Mouse (Mus musculus) adrenal gland, postnatal 25 days (tissue): ENCODE results near the gene Dact1. TPM values are rescaled to one million over a fixed set of nuclear protein-coding genes. Genes with fewer than 3 reads are reported as not detected.

Experiments
- DNase-seq: peaks from one replicate; pipeline ENCODE4 v3.0.0; 2021; ENCODE audit warnings: mixed read lengths
- long read RNA-seq: library from polyadenylated mRNA; stranded (forward); transcript quantifications from one replicate; pipeline ENCODE4 v2.0.0, GENCODE M21; 2021
- total RNA-seq: library from RNA; stranded (reverse); gene quantifications from 2 replicates; pipeline ENCODE4 v1.2.3, GENCODE M21; 2021

Dact1 gene
- 17.8 and 20.4 TPM in 2 replicates for total RNA-seq
- long read RNA-seq, transcript Dact1-201 (4 exons, 3,650 nt) = major isoform, 16 of 23 reads
- long read RNA-seq, partial matches to known transcripts = 5 of 23 reads
- long read RNA-seq, other reads (novel, unspliced or antisense) = 0 of 23 reads

DNA sequence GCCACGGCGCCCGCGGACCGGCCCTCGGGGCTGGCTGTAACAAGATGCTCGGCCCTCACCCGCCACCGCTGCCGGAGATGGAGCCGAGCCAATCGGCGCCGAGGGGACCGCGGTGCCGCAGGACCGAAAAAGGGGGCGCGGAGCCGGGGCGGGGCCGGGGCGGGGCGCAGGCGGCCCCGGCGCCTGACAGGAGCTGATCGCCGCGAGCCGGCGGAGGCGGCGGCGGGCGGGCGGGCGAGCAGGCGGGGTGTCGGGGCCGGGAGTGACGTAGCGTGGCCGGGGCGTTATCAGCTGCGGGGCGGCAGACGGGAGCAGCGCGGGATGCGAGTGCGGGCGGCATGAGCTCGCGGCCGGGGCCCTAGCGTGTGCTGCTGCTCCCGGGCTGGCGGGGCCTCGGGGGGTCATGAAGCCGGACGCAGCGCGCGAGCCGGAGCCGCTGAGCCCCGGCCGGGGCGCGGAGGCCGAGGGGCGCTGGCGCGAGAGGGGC lies at the start of gene Dact1:
Gene Dact1, plus strand, starts transcription at position 304 of the 487 bp plus-strand sequence.
- DNase-seq = peak; percentile 81

DNA sequence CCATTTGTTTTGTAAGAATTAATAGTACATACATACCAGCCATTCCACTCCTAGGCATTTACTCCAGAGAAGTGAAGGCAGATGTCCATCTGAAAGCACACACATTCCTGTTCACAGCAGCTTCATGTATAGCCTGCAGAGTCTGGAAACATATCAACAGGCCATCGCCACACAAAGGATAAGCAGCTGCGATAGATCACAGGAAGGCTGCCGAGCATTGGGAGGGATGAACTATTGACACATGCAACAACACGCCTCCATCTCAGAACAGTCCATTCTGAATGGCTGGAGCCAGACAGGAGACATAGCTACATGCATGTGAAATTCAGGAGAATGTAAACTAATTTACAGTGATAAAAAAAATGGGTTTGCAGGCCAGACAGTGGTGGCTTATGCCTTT lies 45.5 kb upstream of the Dact1 start:
- DNase-seq = no peak

DNA sequence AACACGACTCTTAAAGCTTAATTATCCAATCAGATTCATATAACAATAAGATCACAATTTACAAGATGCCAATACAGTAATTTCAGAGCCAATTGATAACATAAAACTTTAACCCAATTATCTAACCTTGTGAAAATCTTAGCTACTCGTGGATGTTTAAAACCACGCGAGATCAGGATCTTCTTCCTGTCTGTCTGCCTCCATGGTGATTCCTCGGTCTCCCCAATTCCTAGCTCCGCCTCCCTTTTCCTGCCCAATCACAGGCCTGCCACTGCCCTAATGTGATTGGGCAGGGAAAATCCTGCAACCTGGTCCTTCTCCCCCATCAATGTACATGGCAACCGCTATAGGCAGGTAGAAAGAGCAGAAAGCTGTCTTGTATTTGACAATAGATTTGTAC lies 40.3 kb upstream of the Dact1 start:
- DNase-seq = no peak

DNA sequence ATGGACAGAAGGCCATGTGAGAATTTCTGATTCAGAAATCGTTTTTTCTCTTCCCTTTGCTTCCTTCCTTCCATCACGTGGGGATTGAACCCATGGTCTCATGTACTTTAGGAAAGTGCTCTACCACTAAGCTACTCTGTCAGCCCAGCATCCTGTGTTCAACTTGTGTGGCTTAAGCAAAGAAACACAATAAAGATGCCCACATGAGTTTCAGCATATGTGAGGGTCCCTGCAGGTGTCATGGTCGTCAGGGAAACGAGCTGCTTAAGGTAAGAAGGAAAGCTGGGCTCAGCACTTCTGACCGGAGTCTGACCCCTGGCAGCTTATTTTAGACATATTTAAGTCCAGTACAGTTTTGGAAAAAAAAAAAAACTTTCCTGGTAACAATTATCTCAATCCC lies 38.6 kb upstream of the Dact1 start:
- no peak for DNase-seq

DNA sequence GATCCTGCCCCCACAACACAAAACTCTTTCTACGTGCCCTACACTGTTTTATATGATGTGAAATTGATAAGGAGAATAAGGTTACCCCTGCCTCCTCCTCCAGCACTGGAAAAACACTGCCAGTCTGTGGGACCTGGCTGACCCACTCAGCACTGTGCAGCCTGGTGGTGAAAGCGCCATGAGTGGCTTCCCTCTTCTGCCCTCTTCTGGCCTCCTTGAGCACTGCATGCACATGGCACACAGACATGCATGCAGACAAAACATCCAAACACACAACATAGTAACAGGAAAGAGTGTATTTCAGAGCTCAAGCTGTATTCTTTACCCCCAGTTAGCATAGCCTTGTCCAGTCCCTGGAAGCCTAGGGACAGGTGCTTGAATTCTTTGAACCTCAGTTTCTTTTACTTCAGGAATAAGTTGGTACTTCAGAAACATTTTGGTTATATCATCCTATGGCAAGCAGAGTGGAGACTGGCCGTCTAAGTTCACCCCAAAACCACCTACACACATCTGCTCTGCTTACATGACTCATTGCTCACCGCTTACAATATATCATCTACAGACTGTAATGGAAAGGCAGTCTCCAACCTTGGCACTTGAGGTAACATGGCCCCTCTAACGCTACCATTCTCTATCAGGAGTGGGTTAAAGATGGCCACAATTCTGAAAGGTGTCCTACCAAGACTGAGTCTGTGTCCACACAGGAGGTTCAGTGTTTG lies 35.0 kb upstream of the Dact1 start:
- no peak for DNase-seq

DNA sequence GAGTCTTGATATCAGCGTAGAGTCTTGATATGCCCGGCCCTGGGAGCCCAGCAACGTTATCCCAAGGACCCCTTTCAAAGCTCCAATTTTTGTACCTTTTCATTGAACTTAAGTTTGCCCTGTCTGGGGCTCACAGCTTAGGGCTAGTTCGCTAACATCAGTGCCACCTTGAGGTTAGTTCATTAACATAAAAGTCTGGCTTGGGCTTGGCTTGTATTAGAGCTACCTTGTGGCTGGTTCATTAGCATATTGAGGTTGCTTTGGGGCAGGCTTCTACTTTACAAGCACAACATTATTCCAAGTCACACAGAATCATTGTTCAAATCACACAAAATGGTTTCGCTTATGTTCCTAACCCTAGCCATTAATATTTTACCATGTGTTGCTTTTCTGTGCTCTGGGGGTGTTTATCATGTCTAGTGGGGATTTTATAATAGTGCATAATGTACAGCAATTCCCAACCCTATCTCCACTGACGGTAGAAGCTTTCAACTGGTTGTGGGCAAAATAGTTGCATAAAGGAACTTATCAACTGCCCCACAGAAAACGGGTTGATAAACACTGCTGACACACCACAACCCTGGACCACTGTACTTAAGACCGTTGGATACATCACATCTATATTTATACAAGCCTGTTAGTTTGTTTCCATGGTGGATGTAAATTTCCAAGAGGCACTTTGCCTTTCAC lies 33.6 kb upstream of the Dact1 start:
- DNase-seq = no peak

DNA sequence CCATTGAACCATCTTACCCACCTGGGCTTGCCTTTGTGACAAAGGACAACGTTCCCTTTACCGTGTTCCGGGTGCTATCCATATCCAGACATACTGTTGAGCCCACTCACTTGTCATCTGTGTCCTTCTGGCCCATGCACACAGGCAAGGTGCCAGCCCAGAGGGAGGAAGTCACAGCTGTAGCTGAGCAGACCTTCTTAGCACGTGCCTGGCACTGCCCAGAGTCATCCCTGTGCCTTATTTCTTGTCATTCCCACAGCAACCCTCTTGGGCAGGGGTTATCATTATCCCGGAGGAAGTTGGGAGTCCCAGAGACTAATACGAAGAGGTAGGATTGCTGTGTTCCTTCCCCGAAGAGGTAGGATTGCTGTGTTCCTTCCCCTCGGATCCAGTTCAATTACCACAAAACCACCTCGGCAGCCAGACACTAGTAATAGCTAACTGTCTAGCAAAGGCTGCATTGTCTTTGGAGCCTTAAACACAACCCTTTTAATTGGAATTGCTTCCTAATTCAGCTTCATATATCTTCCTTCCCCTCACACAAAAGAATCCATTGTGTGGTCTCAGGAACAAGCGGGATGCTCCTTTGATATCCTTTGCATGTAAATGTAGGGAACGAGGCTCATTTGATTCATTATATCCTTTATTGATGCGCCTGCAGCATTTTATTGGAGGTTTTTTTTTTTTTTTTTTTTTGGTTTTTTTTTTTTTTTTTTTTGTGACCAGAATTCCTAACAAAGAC lies 30.0 kb upstream of the Dact1 start:
- DNase-seq = no peak

DNA sequence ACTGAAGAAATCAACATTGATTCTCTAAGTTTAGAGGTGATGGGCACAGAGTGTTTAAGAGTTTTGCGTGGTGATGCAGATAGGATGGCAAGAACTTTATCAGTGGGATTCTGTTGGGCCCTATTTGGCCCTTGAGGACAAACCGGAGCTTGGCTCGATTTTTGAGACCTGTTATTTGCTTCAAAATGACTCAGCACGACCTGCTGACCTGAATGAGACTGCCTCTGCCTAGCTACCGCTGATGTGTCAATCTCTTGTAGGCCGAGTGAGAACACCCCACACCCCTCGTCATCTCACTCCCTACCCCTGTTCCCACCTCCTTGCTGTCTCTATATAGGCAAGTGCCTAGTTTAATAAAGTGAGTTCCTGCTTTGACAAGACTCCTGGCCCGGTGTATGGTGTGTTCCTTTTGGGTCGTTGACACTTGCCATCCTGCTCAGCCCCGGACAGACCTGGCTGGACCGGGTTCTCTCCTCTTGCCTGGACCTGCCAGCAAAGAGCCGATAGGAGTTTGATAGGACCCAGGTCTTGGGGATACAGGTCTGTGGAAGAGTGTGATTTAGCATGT lies 28.4 kb upstream of the Dact1 start:
- DNase-seq = no peak

DNA sequence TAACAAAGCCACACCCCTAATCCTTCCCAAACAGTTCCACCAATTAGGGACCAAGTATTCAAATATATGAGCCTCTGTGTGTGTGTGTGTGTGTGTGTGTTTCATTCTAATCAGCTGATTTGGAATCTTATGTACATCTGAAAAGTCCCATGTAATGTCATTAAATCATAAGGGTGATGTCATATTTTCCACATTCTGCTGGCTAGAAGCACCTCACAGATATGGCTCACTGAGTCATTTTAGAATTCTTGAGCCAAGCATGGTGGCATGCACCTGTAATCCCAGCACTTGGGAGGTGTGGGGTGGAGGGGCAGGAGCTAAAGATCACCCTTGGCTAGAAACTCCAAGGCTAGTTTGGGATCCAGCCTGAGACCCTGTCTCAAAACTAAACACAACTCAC lies 24.3 kb upstream of the Dact1 start:
- no peak for DNase-seq

DNA sequence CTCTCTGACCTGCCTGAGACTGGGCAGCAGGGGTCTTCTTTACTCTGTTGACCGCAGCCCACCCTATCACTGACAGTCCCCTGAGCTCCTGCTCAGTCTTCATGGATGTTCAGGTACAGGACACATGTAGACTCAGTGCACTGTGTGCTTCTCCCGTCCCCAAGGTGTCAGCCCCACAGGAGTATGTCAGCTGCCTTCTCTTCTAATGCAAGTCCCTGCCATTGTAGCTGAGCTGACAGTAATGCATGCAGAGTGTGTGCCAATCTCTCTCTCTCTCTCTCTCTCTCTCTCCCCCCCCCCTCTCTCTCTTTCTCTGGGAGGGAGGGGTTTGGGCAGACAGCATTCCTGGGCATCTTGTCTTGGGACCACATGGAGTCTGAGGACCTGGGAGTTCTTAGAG lies 19.2 kb upstream of the Dact1 start:
- no peak for DNase-seq

DNA sequence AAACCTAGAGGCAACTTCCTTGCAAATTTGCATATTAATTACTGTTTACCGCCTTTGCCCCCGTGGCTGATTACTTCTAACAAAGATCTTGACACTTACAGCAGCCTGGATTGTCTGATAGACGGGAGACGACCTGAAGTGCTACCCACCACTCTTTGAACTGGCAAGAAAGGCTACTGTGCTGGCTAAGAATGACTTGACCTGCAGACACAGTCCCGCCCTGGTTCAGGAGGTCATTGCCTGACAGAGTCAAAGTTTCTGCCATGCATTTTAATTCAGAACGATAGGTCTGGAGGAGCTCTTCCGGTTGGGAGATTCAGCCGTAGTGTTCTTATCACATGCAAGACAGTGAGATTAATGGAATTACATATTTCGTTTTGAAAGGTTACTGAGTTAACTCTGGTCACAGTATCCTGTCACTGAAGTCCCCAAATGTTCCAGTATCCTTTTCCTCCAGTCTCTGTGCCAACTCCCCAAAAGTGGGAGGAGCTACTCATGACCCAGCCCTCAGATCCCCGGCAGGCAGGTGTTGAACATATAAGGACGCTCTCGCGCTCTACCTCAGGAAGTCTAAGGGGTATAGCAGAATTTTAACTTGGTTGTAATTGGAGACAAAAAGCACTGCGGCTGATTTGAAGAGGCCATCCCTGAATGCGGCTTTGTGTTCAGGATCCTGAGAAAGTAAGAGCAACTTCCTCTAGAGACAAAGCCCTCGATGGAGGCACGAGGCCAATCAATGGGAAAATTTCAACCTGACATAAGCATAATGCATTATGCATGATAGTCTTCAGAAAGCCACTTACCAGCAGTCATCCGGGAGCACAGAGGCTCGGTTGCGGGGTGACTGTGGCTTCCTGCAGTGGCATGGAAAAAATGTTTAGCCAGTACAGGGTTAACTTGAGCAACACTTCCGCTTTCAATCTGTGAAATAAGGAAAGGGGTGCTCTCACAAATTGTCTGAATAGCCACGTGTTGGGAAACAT lies 15.4 kb upstream of the Dact1 start:
- no peak for DNase-seq

DNA sequence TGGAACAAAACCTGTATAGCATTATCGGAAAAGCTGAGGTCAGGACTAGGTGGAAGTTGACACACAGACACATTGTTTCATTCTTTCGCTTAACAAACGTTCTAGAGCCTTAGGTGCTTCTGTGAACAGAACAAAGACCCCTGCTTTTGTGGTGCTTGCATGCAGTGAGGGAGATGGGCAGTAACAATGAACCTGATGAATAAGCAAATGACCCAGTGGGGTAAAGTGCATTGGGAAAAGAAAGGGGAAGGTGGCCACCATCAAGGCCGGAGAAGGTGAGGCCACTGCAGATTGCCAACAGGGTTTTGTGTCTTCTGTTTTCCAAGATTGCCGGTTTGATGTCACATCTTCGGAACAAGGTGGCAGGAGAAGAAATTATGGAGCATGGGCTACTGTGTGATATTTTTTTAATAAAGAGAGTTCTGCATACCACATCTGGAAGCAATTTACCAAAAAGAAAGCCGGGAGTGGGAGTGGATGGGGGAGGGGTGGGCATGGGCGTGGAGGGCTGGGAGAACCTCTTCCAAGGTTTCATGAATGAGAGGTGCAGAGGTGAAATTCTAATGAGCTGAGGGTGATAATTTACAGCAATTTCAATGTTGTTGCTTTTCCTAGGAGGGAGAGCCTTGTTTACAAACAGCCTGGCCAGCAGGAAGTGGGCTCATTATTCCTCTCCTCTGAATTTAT lies 12.7 kb upstream of the Dact1 start:
- no peak for DNase-seq

DNA sequence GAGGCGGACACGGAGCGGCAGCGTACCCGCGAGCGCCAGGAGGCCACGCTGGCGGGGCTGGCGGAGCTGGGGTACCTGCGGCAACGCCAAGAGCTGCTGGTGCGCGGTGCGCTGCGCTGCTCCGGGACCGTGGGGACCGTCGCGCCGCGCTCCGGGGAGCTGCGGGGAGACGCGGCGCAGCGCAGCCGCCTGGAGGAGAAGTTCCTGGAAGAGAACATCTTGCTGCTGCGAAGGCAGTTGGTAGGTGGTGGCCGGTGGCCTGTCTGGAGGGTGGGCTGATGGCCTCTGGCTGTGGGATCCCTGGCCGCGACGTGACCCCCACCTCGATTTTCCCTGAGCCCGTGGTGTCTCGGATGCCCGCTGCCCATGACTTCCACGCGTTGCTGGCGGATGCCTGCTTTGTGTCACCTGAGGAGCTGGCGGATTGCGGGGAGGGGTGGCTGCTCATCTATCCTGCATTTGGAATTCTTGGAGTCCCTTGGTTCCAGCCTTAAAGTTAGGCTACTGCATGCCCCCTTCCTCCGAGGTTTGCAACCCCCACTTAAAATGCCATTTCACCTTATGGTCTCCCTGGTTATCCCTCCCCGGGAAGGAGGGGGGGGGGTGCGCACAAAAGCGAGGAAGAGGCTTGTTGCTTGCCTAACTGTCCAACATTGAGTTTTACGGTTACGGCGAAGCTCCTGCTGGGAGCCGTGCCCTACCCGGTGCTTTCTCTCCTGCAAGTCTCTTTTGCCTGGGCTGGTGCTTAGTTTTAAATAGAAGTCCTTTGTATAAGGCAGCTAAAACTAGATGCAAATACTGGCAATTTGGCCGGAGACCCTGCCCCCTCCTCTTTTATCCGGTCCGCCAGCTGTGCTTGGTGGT lies 616 bp downstream of the Dact1 start:
- DNase-seq = peak; percentile 31

DNA sequence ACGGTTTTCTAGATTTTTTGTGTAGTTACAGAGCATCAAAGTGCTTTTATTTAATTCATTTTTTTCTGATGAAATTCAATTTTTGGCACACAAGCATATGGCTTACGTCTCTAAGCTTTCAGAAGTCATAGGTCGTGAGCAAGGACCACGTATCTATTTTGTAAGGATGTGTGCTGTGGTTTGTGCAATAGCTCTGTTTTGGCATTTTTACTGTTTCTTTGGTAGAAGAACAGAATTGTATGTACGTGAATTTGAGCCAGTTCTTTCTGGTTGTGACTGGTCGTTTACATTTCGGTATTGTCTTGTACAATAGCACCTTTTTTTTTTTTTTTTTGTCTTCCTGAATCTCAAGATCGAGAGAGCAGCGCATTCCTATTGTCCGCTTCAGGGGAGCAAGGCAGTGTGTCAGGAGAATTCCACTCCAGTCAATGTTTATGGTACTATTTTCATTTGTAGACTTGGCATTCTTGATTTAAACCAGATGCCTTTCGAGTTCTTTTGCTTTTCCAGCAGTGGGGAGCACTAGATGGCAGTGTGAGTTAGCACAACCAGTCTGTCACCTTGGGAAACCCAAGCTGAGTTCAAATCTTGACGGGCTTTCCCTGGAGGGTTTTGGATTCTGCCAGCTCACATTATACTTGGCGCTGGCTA lies 1.7 kb downstream of the Dact1 start:
- peak; percentile 56 for DNase-seq

DNA sequence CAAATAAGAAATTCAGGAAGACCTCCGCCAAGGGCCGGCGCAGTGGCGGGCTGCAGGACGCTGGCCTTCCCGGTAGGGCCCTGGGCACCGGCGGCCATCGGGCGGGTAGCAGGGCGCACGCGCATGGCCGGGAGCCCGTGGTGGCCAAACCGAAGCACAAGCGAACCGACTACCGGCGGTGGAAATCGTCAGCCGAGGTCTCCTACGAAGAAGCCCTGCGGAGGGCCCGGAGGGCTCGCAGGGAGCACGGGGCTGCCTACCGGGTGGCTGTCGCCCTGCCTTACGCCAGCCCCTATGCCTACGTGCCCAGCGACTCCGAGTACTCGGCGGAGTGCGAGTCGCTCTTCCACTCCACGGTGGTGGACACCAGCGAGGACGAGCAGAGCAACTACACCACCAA lies 8.6 kb downstream of the Dact1 start:
- no peak for DNase-seq

DNA sequence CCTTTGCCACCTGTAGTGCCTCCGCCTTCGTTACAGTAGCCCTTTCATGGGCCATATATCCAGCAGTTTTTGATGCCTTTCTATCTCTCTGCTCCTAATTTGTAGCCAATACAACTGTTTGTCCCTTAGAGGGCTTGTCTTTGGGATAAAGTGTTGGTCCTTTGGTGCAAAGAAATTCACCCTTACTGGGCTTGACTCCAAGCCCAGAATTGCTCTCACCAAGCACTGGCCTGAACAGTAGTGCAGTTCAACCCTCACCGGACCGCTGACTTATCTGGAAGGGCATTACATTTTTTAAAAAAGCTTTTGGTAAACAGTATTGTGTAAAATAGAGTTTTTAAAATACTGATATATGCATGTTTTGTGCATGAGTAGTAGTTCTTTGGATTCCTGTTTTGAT lies 9.9 kb downstream of the Dact1 start:
- no peak for DNase-seq

DNA sequence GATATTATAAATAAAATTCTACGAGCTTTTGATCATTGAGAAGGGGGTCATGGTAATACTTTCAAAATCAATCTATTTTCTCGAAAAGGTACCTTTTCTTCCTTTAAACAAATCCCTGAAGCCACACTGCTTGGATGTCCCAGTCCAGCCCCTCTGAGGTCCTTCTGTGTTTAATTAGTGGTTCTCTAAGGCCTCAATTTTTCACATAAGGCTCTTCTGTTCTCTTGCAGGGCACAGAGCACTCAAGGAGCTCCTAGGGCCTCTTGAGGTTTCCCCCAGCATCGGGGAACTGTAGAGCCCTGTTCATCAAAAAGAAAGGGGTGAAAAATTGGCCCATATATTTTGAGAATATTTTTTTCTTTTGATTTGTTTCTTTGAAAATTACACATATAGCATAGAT lies 23.0 kb downstream of the Dact1 start:
- no peak for DNase-seq

DNA sequence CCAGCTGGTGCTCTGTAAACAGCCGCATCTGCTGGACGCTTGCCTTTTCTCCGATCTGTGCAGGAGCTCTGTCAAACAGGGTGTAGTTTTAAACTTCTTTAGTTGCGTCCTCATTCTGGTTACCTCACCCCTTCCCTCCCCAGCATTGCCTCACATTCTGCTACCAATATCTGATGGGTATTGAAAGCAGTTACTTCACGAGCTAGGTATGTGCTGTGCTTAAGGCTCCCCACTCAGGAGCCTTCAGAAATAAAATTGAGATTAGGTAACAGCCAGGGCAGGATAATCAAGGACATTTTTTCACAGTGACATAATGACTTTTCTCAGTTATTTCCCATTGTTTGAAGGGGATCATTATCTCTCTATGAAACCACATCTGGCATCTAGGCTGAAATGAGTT lies 23.9 kb downstream of the Dact1 start:
- DNase-seq = no peak

DNA sequence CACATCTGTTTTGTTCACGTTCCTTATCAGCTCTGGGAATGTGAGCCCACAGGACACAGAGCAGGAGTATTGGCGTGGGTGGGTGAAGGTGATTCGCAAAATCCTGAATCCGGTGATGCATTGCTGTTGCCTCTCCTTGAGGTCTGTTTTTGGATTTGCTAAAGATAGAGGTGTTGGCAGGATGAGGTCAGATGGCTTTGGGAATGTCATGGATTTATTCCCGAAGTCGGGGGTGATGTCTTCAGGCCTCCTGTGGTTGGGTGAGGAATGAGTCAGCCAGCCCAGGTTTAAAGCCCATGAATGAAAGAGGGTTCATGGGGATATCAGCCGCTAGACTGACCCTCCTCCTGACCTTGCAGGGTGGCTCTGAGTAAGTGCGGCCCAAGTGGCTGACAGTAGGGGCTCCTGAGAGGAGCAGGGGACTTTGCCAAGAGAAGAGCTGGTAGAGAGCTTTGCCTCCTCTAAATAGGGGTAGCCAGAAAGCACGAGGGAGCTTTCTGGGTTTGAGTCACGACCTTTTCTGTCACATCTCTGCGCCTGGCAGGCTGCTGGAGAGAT lies 27.4 kb downstream of the Dact1 start:
- peak; percentile 5 for DNase-seq
